ENCODE assay signal across 16 mouse cellular contexts in genomic region chr3:86859791-86860190, GRCm38 (mm10).
"Had no signal": no experiment of that assay in that cellular context is flagged by ENCODE, and none has a peak within 500 bp of the region (broad histone marks: within the 10 kb centered on the region; RNA-seq: fewer than 3 reads in every experiment).

No protein-coding gene starts in this region.

- H3K27ac ChIP-seq: midbrain, embryonic 10.5 days; midbrain, embryonic 12.5 days; neural tube, embryonic 12.5 days had no signal

- H3K4me2 ChIP-seq: lung, embryonic 14.5 days; midbrain, embryonic 12.5 days; neural tube, embryonic 12.5 days had no signal

- H3K9ac ChIP-seq: lung, embryonic 14.5 days; midbrain, embryonic 12.5 days; neural tube, embryonic 12.5 days had no signal

- ATAC-seq: midbrain, embryonic 16.5 days had no signal

- H3K9me3 ChIP-seq: midbrain, embryonic 10.5 days; midbrain, embryonic 12.5 days; neural tube, embryonic 12.5 days had no signal

- DNase-seq: lung, adult 18-20 months; lung, embryonic 14.5 days; lung, postnatal 10 days; lung, postnatal 4 days; midbrain, embryonic 14.5 days; right cerebral cortex, postnatal 25 days; right cerebral cortex, postnatal 4 days; spleen, adult 18-20 months; thymus, adult 18-20 months; thymus, postnatal 14 days; thymus, postnatal 36 days had no signal

- H3K27me3 ChIP-seq: midbrain, embryonic 12.5 days; neural tube, embryonic 12.5 days had no signal

- H3K4me3 ChIP-seq: midbrain, embryonic 10.5 days; midbrain, embryonic 12.5 days; myocyte; neural tube, embryonic 12.5 days had no signal

- H3K36me3 ChIP-seq: midbrain, embryonic 12.5 days; neural tube, embryonic 12.5 days had no signal
